Mouse (Mus musculus) midbrain, embryonic 10.5 days (tissue): ENCODE results near the gene Grik5. TPM values are rescaled to one million over a fixed set of nuclear protein-coding genes. Genes with fewer than 3 reads are reported as not detected.

Source experiments
- DNase-seq: peaks from one replicate; pipeline ENCODE4 v3.0.0-alpha.2; 2017; ENCODE audit warnings: low spot score
- H3K27ac ChIP-seq: fragments of 300-500 bp; sonication (generic); replicated peaks from 2 replicates; pipeline ENCODE4 v1.5.1; 2016; ENCODE audit warnings: mild to moderate bottlenecking
- H3K27me3 ChIP-seq: fragments of 300-500 bp; sonication (generic); 2 replicates; pipeline ENCODE4 v1.6.1; 2016; ENCODE audit warnings: low read depth, mild to moderate bottlenecking; ENCODE audit not compliant: poor library complexity, severe bottlenecking
- H3K36me3 ChIP-seq: fragments of 300-500 bp; sonication (generic); 2 replicates; pipeline ENCODE4 v1.6.1; 2016; ENCODE audit warnings: mild to moderate bottlenecking, moderate library complexity
- H3K4me1 ChIP-seq: fragments of 300-500 bp; sonication (generic); 2 replicates; pipeline ENCODE4 v1.6.1; 2016
- H3K4me3 ChIP-seq: fragments of 300-500 bp; sonication (generic); 2 replicates; pipeline ENCODE4 v1.5.1; 2016; ENCODE audit warnings: mild to moderate bottlenecking, moderate library complexity
- H3K9me3 ChIP-seq: fragments of 300-500 bp; sonication (generic); replicated peaks from 2 replicates; pipeline ENCODE4 v1.6.1; 2016; ENCODE audit warnings: mild to moderate bottlenecking
- WGBS: fragments of 180-500 bp; shearing (Covaris S2); methylation state at CpG from one replicate; pipeline ENCODE4 v1.1.7; 2016; 5-methylcytosine and 5-hydroxymethylcytosine counted together
- polyA plus RNA-seq: library from polyadenylated mRNA; unstranded; fragments of >200 nt; fragmentation: Nextera tagmentation; extraction: Ambion mirVana; gene quantifications from 2 replicates; pipeline ENCODE4 v1.2.1, GENCODE M21; 2016

Grik5 gene
- polyA plus RNA-seq, 1 experiment from 2014 or later, result 5.4 TPM

DNA sequence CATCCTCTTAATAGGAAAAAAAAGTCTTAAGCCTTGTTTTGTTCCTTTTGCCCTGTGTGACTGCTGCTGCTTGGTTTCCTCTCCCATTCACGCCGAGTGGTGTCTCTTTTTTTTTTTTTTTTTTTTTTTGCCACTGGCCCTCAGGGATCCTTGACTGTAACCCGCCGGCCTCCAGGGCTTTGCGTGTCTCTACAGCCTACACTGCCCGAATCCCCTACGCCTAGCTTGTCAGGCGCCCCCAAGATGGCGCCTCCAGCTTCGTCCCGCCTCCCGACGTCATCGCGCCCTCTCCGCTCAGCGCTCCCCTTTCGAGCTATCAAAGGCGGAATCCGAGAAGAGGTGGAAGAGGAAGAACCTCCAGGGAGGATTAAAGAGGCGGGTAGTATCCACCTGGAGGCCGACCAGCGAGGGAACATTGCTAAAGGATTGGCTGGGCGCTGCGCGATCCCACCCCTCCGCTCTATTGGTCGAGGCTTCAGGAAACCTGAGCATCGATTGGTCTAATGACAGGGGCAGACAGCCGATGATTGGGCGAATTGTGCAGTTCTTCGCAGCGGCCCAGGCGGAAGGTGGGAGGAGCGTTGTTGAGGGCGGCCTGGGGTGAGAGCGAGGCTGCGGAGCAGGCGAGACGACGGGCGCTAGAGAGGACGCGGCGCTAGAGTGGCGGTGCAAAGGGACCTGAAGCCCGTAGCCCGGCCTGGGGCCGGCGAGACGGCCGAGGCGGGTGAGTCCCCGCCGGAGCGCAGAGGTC is 4.7 kb upstream of the Grik5 start:
- under 1% methylated on average over 56 of the region's 56 CpGs for WGBS
- Histone ChIP-seq H3K4me3 (peak overlapping the region; percentile 89), H3K27ac (peak overlapping the region; percentile 98), H3K36me3 (peaks cover 27% of the 10 kb centered on the region), H3K27me3 (no peaks in the 10 kb centered on the region), H3K4me1 (peaks cover 73% of the 10 kb centered on the region), H3K9me3 (no peaks in the 10 kb centered on the region)
- peak; percentile 99 for DNase-seq

DNA sequence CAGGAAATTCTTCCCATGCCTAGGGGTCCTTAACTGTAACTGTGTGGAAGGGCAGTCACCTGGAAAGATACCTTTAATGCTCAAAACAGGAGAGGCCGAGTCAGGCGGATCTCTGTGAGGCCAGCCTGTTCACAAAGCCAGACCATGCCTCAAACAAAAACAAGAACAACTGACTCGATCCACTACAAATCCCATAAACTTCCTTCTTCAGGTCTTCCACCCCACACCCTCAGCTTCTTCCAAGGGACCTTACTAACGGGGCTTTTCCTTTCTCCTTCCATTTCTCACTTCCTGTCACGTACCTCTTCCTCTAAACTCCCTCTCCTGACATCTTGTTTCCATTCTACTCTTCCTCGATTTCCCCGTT is 4.1 kb upstream of the Grik5 start:
- Histone ChIP-seq H3K4me1 (peaks cover 75% of the 10 kb centered on the region), H3K4me3 (peak overlapping the region; percentile 89), H3K27me3 (no peaks in the 10 kb centered on the region), H3K9me3 (no peaks in the 10 kb centered on the region), H3K27ac (peak overlapping the region; percentile 98), H3K36me3 (peaks cover 22% of the 10 kb centered on the region)
- 24% methylated on average over 7 of the region's 7 CpGs for WGBS
- DNase-seq, result no peak

DNA sequence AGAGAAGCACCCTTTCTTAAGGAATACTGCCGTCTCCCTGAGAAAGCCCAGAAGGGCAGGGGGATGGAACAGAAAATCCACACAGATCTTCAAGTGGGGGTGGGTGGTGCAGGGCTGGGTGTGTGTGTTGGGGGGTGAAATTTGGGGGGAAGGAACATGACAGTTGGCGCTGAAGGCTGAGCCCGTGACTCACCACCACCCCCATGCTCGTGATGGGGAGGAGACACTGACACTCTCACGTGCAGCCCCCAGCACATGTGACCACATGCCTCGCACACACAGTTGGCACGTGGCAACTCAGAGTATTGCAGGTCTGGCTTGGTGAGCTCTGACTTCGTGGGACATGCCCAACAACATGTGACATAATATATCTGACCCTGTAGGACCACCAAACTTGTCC is 1.8 kb upstream of the Grik5 start:
- H3K4me1 ChIP-seq, result peaks cover 91% of the 10 kb centered on the region
- peak overlapping the region; percentile 98 for H3K27ac ChIP-seq
- 91% methylated on average over 8 of the region's 8 CpGs for WGBS
- no peak for DNase-seq
- peaks cover 4% of the 10 kb centered on the region; the same call in 1 of the 2 replicates for H3K36me3 ChIP-seq
- H3K4me3 ChIP-seq, result peak overlapping the region; percentile 83
- H3K9me3 ChIP-seq, result no peaks in the 10 kb centered on the region
- H3K27me3 ChIP-seq, result no peaks in the 10 kb centered on the region

DNA sequence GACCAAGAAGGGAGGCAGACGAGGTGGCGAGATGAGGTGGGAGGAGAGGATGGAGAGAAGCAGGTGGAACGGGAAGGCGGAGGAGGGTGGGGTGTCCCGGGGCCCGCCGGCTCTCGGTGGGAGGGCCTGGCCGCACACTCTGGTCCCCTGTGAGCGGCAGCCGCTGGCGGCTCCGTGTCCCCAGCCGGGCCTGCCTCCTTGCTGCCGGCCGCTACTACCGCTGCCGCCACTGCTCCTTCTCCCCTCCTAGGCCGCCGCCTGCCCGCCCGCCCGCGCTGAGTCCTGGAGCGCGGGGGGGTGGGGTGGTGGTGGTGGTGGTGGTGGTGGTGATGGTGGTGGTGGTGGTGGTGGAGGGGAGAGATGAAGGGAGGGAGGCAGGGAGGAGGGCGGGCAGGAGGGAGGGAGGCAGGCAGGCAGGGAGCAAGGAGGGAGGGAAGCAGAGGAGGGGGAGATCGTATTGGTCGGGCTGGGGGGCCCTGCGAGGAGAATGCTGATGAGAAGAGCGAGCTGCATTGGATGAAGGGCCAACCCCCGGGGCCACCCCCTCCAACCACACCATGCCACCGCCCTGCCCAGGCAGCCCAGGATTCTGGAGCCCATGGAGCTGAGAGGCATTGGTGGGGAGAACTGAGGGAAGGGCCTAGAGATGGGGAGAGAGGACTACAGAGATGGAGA is 707 bp upstream of the Grik5 start:
- Histone ChIP-seq H3K4me3 (peak overlapping the region; percentile 83), H3K9me3 (no peaks in the 10 kb centered on the region), H3K4me1 (peaks cover 91% of the 10 kb centered on the region), H3K36me3 (peaks cover 12% of the 10 kb centered on the region), H3K27ac (peak overlapping the region; percentile 98), H3K27me3 (no peaks in the 10 kb centered on the region)
- WGBS, result under 1% methylated on average over 31 of the region's 33 CpGs
- DNase-seq, result peak; percentile 77

DNA sequence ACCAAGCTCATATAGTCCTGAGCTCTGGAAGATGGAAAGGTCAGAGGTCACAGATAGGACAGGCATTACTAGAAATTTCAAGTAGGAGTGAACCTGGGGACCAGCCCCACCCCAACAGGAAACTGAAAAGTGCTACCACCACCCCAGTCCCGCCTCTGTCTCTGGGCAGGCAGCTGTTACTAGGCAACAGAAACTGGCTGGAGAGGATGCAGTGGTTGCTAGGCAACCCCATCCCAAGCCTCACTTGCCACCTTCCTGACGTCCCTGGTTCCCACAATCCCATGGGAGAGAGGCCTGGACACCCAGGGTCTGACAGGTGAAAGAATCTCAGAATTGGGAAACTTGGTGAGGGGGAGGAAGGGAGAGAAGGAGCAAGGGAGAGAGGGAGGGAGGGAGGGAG is 3.4 kb downstream of the Grik5 start:
- no peaks in the 10 kb centered on the region for H3K27me3 ChIP-seq
- DNase-seq, result peak; percentile 57
- peaks cover 59% of the 10 kb centered on the region for H3K4me1 ChIP-seq
- WGBS, result 15% methylated on average over 2 of the region's 2 CpGs
- peak overlapping the region; percentile 21; the same call in 1 of the 2 replicates for H3K4me3 ChIP-seq
- peak overlapping the region; percentile 1 for H3K27ac ChIP-seq
- no peaks in the 10 kb centered on the region for H3K9me3 ChIP-seq
- H3K36me3 ChIP-seq, result peaks cover 53% of the 10 kb centered on the region

DNA sequence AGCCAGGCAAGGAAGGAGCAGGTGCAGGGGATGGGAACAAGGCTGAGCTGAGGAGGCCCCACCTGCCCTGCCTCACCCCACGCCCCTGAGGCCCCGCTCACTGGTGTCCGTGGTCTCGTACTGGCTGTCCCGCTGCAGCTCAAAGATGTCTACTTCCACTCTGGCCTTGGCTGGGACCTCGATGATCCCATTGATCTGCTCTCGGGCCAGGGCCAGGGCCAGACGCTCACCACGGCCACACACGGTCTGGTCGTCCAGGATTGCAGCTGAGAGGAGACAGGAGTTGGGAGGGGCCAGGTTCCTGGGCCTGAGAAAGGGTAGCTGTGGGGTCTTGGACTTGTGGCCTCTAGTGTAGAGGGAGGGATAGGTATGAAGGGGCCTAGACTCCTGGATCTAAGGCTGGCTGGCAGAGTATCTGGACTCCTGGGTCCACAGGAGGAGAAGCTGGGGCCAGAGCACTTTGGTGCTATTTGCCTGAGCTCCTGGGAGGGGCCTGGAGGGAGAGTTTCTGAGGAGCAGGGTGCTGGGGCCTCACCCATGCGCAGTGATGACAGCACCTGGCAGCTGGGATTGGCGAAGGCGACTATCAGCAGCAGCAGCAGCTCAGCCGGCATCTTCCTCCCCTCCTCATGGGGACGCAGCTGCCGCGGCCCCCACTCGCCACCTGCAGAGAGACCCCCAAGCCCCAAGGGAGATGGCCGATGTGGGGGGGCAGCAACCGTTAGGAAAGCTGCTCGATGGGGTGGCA is 4.1 kb downstream of the Grik5 start:
- H3K4me1 ChIP-seq, result peaks cover 52% of the 10 kb centered on the region
- H3K27ac ChIP-seq, result peak overlapping the region; percentile 1; the same call in 1 of the 2 replicates
- H3K36me3 ChIP-seq, result peaks cover 59% of the 10 kb centered on the region
- H3K4me3 ChIP-seq, result peak overlapping the region; percentile 21; the same call in 1 of the 2 replicates
- no peak for DNase-seq
- 90% methylated on average over 22 of the region's 22 CpGs for WGBS
- no peaks in the 10 kb centered on the region for H3K27me3 ChIP-seq
- no peaks in the 10 kb centered on the region for H3K9me3 ChIP-seq

DNA sequence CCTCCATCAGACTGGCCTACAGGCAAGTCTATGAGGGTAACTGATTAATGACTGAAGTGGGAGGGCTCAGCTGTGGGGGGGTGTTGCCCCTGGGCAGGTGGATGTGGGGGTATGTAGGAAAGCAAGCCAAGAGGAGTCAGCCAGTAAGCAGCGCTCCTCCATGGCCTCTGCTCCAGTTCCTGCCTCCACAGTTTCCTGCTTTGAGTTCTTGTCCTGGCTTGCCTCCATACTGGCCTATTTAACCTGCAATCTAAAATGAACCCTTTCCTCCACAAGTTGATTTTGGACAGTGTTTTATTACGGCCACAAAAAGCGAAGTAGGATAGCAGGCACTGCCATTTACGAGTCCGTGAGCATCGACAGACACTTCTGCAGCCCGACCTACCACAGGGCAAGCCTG is 4.8 kb downstream of the Grik5 start:
- Histone ChIP-seq H3K9me3 (no peaks in the 10 kb centered on the region), H3K4me3 (no peak overlapping the region), H3K4me1 (peaks cover 45% of the 10 kb centered on the region), H3K27ac (no peak overlapping the region), H3K27me3 (no peaks in the 10 kb centered on the region), H3K36me3 (peaks cover 67% of the 10 kb centered on the region)
- 91% methylated on average over 7 of the region's 7 CpGs for WGBS
- DNase-seq, result no peak

DNA sequence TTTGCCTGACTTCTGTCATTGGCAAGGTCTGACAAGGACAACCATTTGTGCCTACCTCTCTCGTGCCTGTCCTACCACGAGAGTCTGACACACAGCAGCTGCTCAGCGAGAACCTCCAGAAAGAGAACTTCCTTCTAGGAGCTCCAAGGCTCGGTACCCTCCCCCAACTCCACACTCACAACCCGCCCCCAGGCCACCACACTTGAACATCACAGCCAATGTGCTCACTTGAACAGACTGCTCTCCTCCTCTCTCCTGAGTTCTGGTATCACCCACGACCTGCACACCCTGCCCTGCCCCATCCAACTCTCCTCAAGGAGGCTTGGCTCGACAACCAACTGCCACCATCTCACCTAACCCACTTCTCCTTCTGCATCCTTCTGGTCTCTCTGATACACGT is 8.2 kb downstream of the Grik5 start:
- H3K4me3 ChIP-seq, result no peak overlapping the region
- no peaks in the 10 kb centered on the region for H3K9me3 ChIP-seq
- no peaks in the 10 kb centered on the region for H3K27me3 ChIP-seq
- no peak for DNase-seq
- no peak overlapping the region for H3K27ac ChIP-seq
- peaks cover 95% of the 10 kb centered on the region for H3K36me3 ChIP-seq
- H3K4me1 ChIP-seq, result peaks cover 10% of the 10 kb centered on the region
- WGBS, result 89% methylated on average over 8 of the region's 8 CpGs

DNA sequence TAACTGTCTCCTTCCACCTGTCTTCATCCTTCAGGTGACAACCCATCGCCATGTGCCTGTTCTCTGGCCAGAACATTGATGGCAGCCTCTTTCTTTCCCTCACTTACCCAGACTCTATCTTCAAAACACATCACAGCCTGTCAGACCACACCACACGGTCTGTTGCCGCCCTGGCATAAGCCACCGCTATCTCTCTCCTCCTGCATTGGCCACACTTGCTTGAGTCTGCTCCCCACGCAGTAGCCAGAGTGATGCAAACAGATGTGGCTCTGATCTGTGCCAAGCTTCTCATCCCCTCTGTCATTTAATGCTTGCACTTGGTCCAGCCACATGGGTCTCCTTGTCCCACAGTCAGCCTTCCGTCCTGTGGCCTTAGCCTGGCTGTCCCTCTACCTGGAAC is 8.8 kb downstream of the Grik5 start:
- Histone ChIP-seq H3K27me3 (no peaks in the 10 kb centered on the region), H3K36me3 (peaks cover 97% of the 10 kb centered on the region), H3K9me3 (no peaks in the 10 kb centered on the region), H3K4me1 (peaks cover 5% of the 10 kb centered on the region), H3K27ac (no peak overlapping the region), H3K4me3 (no peak overlapping the region)
- WGBS, result 93% methylated on average over 6 of the region's 6 CpGs
- DNase-seq, result no peak

DNA sequence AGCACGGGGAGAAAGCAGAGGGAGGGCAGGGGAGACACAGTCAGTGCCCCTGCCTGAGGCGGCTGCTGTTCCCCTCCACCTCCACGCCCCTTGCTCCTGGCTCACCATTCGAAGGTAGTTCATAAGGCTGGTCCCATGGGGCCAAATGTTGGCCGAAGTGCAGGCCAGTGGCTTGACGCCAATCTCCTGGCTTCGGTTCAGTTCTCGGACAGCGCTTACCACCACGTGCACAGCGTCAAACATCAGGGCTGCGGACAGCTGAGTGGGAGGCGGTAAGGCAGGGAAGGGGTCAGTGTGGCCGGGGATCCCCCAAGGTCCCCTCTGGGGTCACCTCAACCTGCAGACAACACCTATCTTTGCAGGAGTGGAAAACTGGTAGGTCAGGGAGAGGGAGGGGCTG is 13.3 kb downstream of the Grik5 start:
- Histone ChIP-seq H3K27me3 (no peaks in the 10 kb centered on the region), H3K36me3 (peaks cover 98% of the 10 kb centered on the region), H3K9me3 (no peaks in the 10 kb centered on the region; the same call in 1 of the 2 replicates), H3K27ac (no peak overlapping the region), H3K4me3 (no peak overlapping the region), H3K4me1 (no peaks in the 10 kb centered on the region)
- DNase-seq, result no peak
- WGBS, result 96% methylated on average over 14 of the region's 14 CpGs

DNA sequence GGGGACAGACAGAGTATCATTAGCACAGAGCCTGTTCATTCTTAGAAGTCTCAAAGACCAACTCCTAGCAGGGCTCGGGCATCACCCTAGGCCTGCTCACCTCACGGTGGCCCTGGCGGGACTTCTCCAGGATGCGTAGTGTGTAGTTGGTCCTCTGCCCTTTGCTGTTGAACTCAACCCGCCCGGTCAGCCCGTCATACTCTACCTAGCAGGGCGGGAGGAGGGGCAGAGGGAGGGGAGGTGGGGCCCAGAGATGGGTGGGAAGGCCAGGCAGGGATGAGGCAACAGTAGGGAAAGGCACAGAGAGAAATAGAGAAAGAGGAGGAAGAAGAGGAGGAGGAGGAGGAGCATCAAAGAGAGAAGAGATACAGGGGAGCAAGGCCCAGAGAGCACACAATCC is 13.8 kb downstream of the Grik5 start:
- DNase-seq, result no peak
- no peak overlapping the region for H3K27ac ChIP-seq
- peaks cover 98% of the 10 kb centered on the region for H3K36me3 ChIP-seq
- WGBS, result 93% methylated on average over 8 of the region's 8 CpGs
- no peaks in the 10 kb centered on the region for H3K27me3 ChIP-seq
- no peak overlapping the region for H3K4me3 ChIP-seq
- no peaks in the 10 kb centered on the region for H3K4me1 ChIP-seq
- H3K9me3 ChIP-seq, result no peaks in the 10 kb centered on the region; the same call in 1 of the 2 replicates

DNA sequence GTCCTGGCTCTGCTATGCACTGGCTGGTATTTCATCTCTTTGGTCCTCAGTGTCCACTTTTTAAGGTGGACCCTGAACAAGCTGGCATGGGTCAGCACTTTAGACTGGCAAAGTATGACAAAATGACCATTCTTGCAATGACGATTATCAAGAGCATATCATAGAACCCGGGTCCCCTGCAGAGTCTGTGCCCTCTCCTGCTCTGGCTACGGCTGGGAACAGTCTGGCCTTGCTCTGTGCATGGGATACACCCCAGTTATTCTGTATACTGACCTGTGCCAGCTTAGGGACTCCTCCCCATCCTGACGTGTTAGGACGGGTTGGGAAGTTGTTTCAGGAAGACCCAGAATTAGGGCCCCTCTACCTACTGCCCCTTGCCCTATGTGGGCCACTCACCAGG is 14.3 kb downstream of the Grik5 start:
- H3K27me3 ChIP-seq, result no peaks in the 10 kb centered on the region
- DNase-seq, result no peak
- no peaks in the 10 kb centered on the region for H3K4me1 ChIP-seq
- WGBS, result 90% methylated on average over 5 of the region's 5 CpGs
- no peak overlapping the region for H3K4me3 ChIP-seq
- no peak overlapping the region for H3K27ac ChIP-seq
- no peaks in the 10 kb centered on the region; the same call in 1 of the 2 replicates for H3K9me3 ChIP-seq
- H3K36me3 ChIP-seq, result peaks cover 98% of the 10 kb centered on the region
